12 mouse cellular contexts compared by ENCODE assay signal in genomic region chr1:73850173-73851014, GRCm38 (mm10).
DNase-seq lines count a peak whose midpoint lies in the region; ATAC-seq and TF ChIP-seq lines count a peak whose summit lies in the region.
"Had no signal": no experiment of that assay in that cellular context is flagged by ENCODE, and none has a peak within 500 bp of the region (broad histone marks: within the 10 kb centered on the region; RNA-seq: fewer than 3 reads in every experiment).

No protein-coding gene starts in this region.

- H3K4me1 ChIP-seq in lung, postnatal 0 days (ENCODE audit: insufficient read depth, low read depth, low read length), result no peaks in the 10 kb centered on the region
- H3K4me1 ChIP-seq in hindbrain, embryonic 11.5 days (replicated peaks; ENCODE audit: control insufficient read depth, insufficient read depth, low read length), result no peaks in the 10 kb centered on the region
- H3K4me1 ChIP-seq in kidney, postnatal 0 days (replicated peaks; ENCODE audit: insufficient read depth, low read length), result 0 out of 2 replicates have a peak, but pooled peaks cover 5% of the 10 kb centered on the region
- H3K4me1 ChIP-seq in neural tube, embryonic 15.5 days, result peaks cover 9% of the 10 kb centered on the region; the same call in 1 of the 2 replicates
- H3K4me1 ChIP-seq in heart, adult 2 months (ENCODE audit: control insufficient read depth, insufficient read depth, low read length), result no peaks in the 10 kb centered on the region
- H3K4me1 ChIP-seq: heart, embryonic 12.5 days; megakaryocyte, embryonic 14.5 days had no signal

- no peak overlapping the region for H3K4me2 ChIP-seq in lung, postnatal 0 days (replicated peaks; ENCODE audit: low read depth, low read length)
- no peak overlapping the region for H3K4me2 ChIP-seq in hindbrain, embryonic 11.5 days (replicated peaks; ENCODE audit: low read depth, low read length)
- H3K4me2 ChIP-seq in kidney, postnatal 0 days (ENCODE audit: low read length), result no peak overlapping the region
- no peak overlapping the region for H3K4me2 ChIP-seq in neural tube, embryonic 15.5 days
- H3K4me2 ChIP-seq: heart, embryonic 12.5 days had no signal

- TF ChIP-seq POLR2A in heart, adult 2 months (IDR thresholded peaks at IDR 0.05; ENCODE audit: insufficient read depth, low read depth, low read length), result no peak

- no peak for TF ChIP-seq EP300 in lung, postnatal 0 days (IDR thresholded peaks at IDR 0.05)
- TF ChIP-seq EP300 in heart, adult 2 months (IDR thresholded peaks at IDR 0.05; ENCODE audit: insufficient read depth, low read depth, low read length), result no peak

- intact Hi-C loops in heart, adult 2 months (cut with DNase I), result no loop called here

- DNase-seq in lung, postnatal 0 days (ENCODE audit: low spot score), result peak; percentile 42
- no peak for DNase-seq in lung, postnatal 36 days
- peak; percentile 47 for DNase-seq in hindbrain, embryonic 11.5 days (ENCODE audit: low spot score)
- DNase-seq in kidney, postnatal 0 days (ENCODE audit: low spot score), result peak; percentile 80
- DNase-seq in left cerebral cortex, adult 11 months (ENCODE audit: low spot score), result no peak
- no peak for DNase-seq in heart, adult 2 months
- no peak for DNase-seq in adrenal gland, postnatal 25 days
- DNase-seq: right cerebral cortex, postnatal 4 days; thymus, postnatal 4 days had no signal

- 68% methylated on average over 11 of the region's 11 CpGs for WGBS in lung, postnatal 0 days
- 54% methylated on average over 11 of the region's 11 CpGs for WGBS in hindbrain, embryonic 11.5 days
- 44% methylated on average over 11 of the region's 11 CpGs for WGBS in kidney, postnatal 0 days
- WGBS in neural tube, embryonic 15.5 days, result 22% methylated on average over 11 of the region's 11 CpGs
- WGBS in heart, adult 2 months, result 82% methylated on average over 11 of the region's 11 CpGs

- no peak overlapping the region for H3K27ac ChIP-seq in lung, postnatal 0 days (ENCODE audit: low read length)
- H3K27ac ChIP-seq in hindbrain, embryonic 11.5 days (ENCODE audit: low read depth, low read length), result peak overlapping the region; percentile 39; the same call in 1 of the 2 replicates
- H3K27ac ChIP-seq in kidney, postnatal 0 days, result peak overlapping the region; percentile 84
- peak overlapping the region; percentile 49; the same call in 1 of the 2 replicates for H3K27ac ChIP-seq in neural tube, embryonic 15.5 days (replicated peaks)
- no peak overlapping the region for H3K27ac ChIP-seq in heart, adult 2 months

- TF ChIP-seq CTCF in lung, postnatal 0 days (IDR thresholded peaks at IDR 0.05), result no peak
- no peak for TF ChIP-seq CTCF in kidney, postnatal 0 days (IDR thresholded peaks at IDR 0.05; ENCODE audit: low read depth)
- no peak for TF ChIP-seq CTCF in heart, adult 2 months (IDR thresholded peaks at IDR 0.05)

- no peak overlapping the region for H3K9ac ChIP-seq in lung, postnatal 0 days (replicated peaks; ENCODE audit: low read depth)
- H3K9ac ChIP-seq in hindbrain, embryonic 11.5 days (ENCODE audit: low read depth, low read length), result no peak overlapping the region
- H3K9ac ChIP-seq in kidney, postnatal 0 days (ENCODE audit: low read depth, low read length), result no peak overlapping the region
- H3K9ac ChIP-seq in neural tube, embryonic 15.5 days (replicated peaks), result no peak overlapping the region
- no peak overlapping the region for H3K9ac ChIP-seq in heart, adult 2 months (ENCODE audit: low read depth, low read length)
- H3K9ac ChIP-seq: heart, embryonic 12.5 days had no signal

- H3K9me3 ChIP-seq in lung, postnatal 0 days (ENCODE audit: low read length), result no peaks in the 10 kb centered on the region
- H3K9me3 ChIP-seq in hindbrain, embryonic 11.5 days (ENCODE audit: control insufficient read depth, low read length), result no peaks in the 10 kb centered on the region
- no peaks in the 10 kb centered on the region for H3K9me3 ChIP-seq in kidney, postnatal 0 days (replicated peaks; ENCODE audit: low read length)
- no peaks in the 10 kb centered on the region for H3K9me3 ChIP-seq in neural tube, embryonic 15.5 days (replicated peaks)
- H3K9me3 ChIP-seq: heart, embryonic 12.5 days; megakaryocyte, embryonic 14.5 days had no signal

- H3K79me2 ChIP-seq in heart, adult 2 months (replicated peaks; ENCODE audit: control insufficient read depth, insufficient read depth, low read length), result no peaks in the 10 kb centered on the region

- no peaks in the 10 kb centered on the region for H3K36me3 ChIP-seq in lung, postnatal 0 days (ENCODE audit: insufficient read depth, low read length)
- no peaks in the 10 kb centered on the region for H3K36me3 ChIP-seq in hindbrain, embryonic 11.5 days (ENCODE audit: control insufficient read depth, insufficient read depth, low read length)
- H3K36me3 ChIP-seq in kidney, postnatal 0 days (ENCODE audit: insufficient read depth, low read length), result no peaks in the 10 kb centered on the region
- no peaks in the 10 kb centered on the region for H3K36me3 ChIP-seq in neural tube, embryonic 15.5 days
- H3K36me3 ChIP-seq in heart, adult 2 months (ENCODE audit: control insufficient read depth, insufficient read depth, low read length), result no peaks in the 10 kb centered on the region
- H3K36me3 ChIP-seq: heart, embryonic 12.5 days had no signal

- no peak overlapping the region for H3K4me3 ChIP-seq in lung, postnatal 0 days (ENCODE audit: low read depth, low read length)
- H3K4me3 ChIP-seq in hindbrain, embryonic 11.5 days (ENCODE audit: low read depth, low read length), result no peak overlapping the region
- no peak overlapping the region for H3K4me3 ChIP-seq in kidney, postnatal 0 days (replicated peaks; ENCODE audit: low read depth, low read length)
- no peak overlapping the region for H3K4me3 ChIP-seq in neural tube, embryonic 15.5 days (replicated peaks)
- no peak overlapping the region for H3K4me3 ChIP-seq in heart, adult 2 months
- H3K4me3 ChIP-seq: heart, embryonic 12.5 days; megakaryocyte, embryonic 14.5 days had no signal

- no peak for ATAC-seq in lung, postnatal 0 days
- ATAC-seq in hindbrain, embryonic 11.5 days (ENCODE audit: low FRiP score), result peak; percentile 88
- peak; percentile 87 for ATAC-seq in kidney, postnatal 0 days (replicated peaks; ENCODE audit: low FRiP score, low read depth)
- ATAC-seq in neural tube, embryonic 15.5 days (ENCODE audit: low FRiP score), result peak; percentile 66

- H3K27me3 ChIP-seq in lung, postnatal 0 days (replicated peaks; ENCODE audit: insufficient read depth, low read length), result no peaks in the 10 kb centered on the region
- no peaks in the 10 kb centered on the region for H3K27me3 ChIP-seq in hindbrain, embryonic 11.5 days (ENCODE audit: control insufficient read depth, insufficient read depth, low read length)
- no peaks in the 10 kb centered on the region for H3K27me3 ChIP-seq in kidney, postnatal 0 days (ENCODE audit: insufficient read depth, low read length)
- no peaks in the 10 kb centered on the region for H3K27me3 ChIP-seq in neural tube, embryonic 15.5 days (replicated peaks)
- H3K27me3 ChIP-seq in heart, adult 2 months (ENCODE audit: control insufficient read depth, insufficient read depth, low read length), result no peaks in the 10 kb centered on the region

Comparison
In these comparisons a context has a peak if more than half of its experiments do, and no peak if none do; other contexts are left out.
1. DNase-seq: peak in lung, postnatal 0 days (single experiment), hindbrain, embryonic 11.5 days (single experiment) and kidney, postnatal 0 days (single experiment); none in lung, postnatal 36 days (single experiment), left cerebral cortex, adult 11 months (single experiment), heart, adult 2 months (0 of 2) and adrenal gland, postnatal 25 days (single experiment).
2. H3K27ac ChIP-seq: peak in hindbrain, embryonic 11.5 days (single experiment), kidney, postnatal 0 days (single experiment) and neural tube, embryonic 15.5 days (single experiment); none in lung, postnatal 0 days (single experiment) and heart, adult 2 months (single experiment).